Mouse (Mus musculus) heart, postnatal 10 days (tissue): ENCODE measurements at regions not wholly inside any gene's neighbourhood (a gene's known extent, or its start where the extent isn't known, plus 50 kb on each side); places are given as distances from the start of the nearest gene placed in this dataset.
A peak's percentile ranks its signal among the peaks of the same experiment; 100 is the strongest.
"Not testable (repeated sequence)": the region's sequence is repeated elsewhere in the genome, so short reads cannot be mapped to it uniquely, and the experiment has no call there.

Experiments
- DNase-seq, 2 experiments: peaks; one replicate each; pipeline ENCODE4 v3.0.0; 2021
- intact Hi-C: fragments of 180-260 bp; cut with DNase I; formaldehyde crosslinking; loops from one replicate; pipeline ENCODE4 v1.15.1; 2025

GRCm38 (mm10) chr12:15472741-15473140 is 344.0 kb downstream of the Trib2 start:
- no peak for DNase-seq
- intact Hi-C loops: no loop called here

- no peak for DNase-seq
- intact Hi-C loops: no loop called here
These were observed 357.3 kb downstream of the Trib2 start for GRCm38 (mm10) chr12:15459429-15459828.

GRCm38 (mm10) chr12:15456369-15456768 is 360.4 kb downstream of the Trib2 start:
- intact Hi-C loops, DNase-seq: not testable (repeated sequence)

GRCm38 (mm10) chr12:15455744-15456143 is 361.0 kb downstream of the Trib2 start:
- intact Hi-C loops: no loop called here
- no peak for DNase-seq

- intact Hi-C loops: no loop called here
- no peak for DNase-seq
These were observed 367.2 kb downstream of the Trib2 start for GRCm38 (mm10) chr12:15449484-15449883.

- DNase-seq: peak in 1 of 2 experiments; percentile 20
- intact Hi-C loops: no loop called here
These were observed 400.4 kb downstream of the Trib2 start for GRCm38 (mm10) chr12:15416180-15416766.

GRCm38 (mm10) chr12:15410419-15410818 is 406.3 kb downstream of the Trib2 start:
- no peak for DNase-seq
- intact Hi-C loops: no loop called here

GRCm38 (mm10) chr12:15407577-15407976 is 409.1 kb downstream of the Trib2 start:
- intact Hi-C loops, DNase-seq: not testable (repeated sequence)

GRCm38 (mm10) chr12:15392641-15393040 is 424.1 kb downstream of the Trib2 start:
- no peak for DNase-seq
- intact Hi-C loops: no loop called here

GRCm38 (mm10) chr12:15388574-15388973 is 428.1 kb downstream of the Trib2 start:
- intact Hi-C loops: no loop called here
- DNase-seq: no peak

- intact Hi-C loops: no loop called here
- no peak for DNase-seq
These were observed 458.9 kb downstream of the Trib2 start for GRCm38 (mm10) chr12:15357808-15358207.

GRCm38 (mm10) chr12:15320697-15321449 is 495.8 kb downstream of the Trib2 start:
- no peak for DNase-seq
- intact Hi-C loops: no loop called here

- intact Hi-C loops: no loop called here
- DNase-seq: no peak
These were observed 497.1 kb downstream of the Trib2 start for GRCm38 (mm10) chr12:15319647-15320046.

- intact Hi-C loops: no loop called here
- no peak for DNase-seq
These were observed 521.8 kb downstream of the Trib2 start for GRCm38 (mm10) chr12:15294898-15295297.

GRCm38 (mm10) chr12:15262165-15262564 is 554.6 kb downstream of the Trib2 start:
- no peak for DNase-seq
- intact Hi-C loops: no loop called here

- no peak for DNase-seq
- intact Hi-C loops: no loop called here
These were observed 555.1 kb downstream of the Trib2 start for GRCm38 (mm10) chr12:15261604-15262003.

GRCm38 (mm10) chr12:15260907-15261415 is 555.8 kb downstream of the Trib2 start:
- intact Hi-C loops: no loop called here
- DNase-seq: no peak

GRCm38 (mm10) chr12:15244966-15245365 is 571.8 kb downstream of the Trib2 start:
- no peak for DNase-seq
- intact Hi-C loops: no loop called here

- DNase-seq: no peak
- intact Hi-C loops: no loop called here
These were observed 594.1 kb downstream of the Trib2 start for GRCm38 (mm10) chr12:15222497-15223170.

- intact Hi-C loops: no loop called here
These were observed 598.2 kb downstream of the Trib2 start for GRCm38 (mm10) chr12:15218504-15218903.

GRCm38 (mm10) chr12:15216180-15216579 is 600.5 kb downstream of the Trib2 start:
- intact Hi-C loops: no loop called here
- DNase-seq: no peak

More at GRCm38 (mm10) chr12:15218504-15218903, 598.2 kb downstream of the Trib2 start:
- DNase-seq: no peak
